Mouse (Mus musculus) 3T3-L1 (cell line): ENCODE measurements around the gene Lfng.

ENCODE experiments used
- DNase-seq: peaks from one replicate; pipeline ENCODE4 v3.0.0-alpha.2; 2015; ENCODE audit warnings: low read depth, low spot score

Gene Lfng

DNA sequence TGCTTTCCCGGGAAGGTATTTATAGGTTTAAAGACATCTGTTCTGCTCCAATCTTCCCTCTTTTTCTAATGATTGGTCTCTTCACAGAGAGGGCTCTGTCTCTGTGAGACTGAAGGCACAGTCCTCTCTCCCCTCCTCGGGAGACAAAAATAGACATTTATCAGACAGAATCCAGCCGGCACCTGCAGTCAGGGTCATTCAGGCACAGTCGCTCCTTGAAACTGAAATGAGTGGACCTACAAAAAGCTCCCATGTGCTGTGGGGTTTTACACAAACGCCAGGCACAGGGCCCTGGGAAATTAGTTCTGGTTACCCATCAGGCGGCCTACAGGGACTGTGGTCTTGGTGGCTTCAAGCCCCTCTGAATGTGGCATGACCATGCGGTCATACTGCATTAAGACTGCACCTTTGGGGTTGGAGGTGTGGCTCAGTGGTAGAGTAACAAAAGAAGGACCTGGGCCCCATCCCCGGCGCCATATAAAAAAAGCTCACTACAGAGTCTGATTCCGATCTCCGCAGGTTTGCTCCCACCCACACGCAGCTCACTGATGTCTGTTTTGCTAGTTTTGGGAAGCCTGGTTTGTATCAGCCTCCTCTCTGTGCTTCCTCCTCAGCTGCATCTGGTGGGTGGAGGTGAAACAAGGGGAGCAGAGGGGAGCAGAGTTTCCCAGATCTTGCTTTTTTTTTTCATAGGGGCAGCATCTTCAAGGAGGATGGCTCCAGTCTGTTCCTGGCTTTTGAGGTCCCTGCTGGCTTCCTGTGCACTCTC lies 54.9 kb downstream of the Lfng start:
- no peak for DNase-seq

- no peak for DNase-seq
Measured at GRCm38 (mm10) chr5:140662741-140663592, 55.8 kb downstream of the Lfng start.

DNA sequence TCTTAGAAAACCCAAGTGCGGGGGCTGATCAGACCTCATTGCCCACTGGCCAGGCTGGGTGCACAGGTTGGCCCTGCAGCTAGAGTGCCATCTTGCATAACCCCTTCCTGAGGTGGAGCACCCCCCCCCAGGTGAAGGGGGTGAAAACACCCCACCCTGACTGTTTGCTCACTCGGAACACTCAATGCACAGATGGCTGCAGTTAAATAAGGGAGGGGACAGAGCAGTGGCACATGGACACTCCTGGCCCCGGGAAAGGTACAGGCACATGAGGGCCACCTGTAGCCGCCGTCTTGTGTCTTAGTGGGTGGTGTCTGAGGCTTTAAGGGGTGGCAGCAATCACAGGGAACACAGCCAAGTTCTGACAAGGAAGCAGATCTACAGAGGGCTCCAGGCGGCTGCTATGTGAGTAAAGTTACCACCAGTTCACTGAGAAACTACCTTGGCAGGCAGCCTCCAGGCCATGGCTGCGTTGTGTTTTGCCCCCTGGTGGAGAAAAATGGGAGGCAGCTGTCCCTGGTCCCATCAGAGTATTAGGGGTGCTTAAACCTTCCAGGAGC lies 56.6 kb downstream of the Lfng start:
- peak; percentile 89 for DNase-seq
